Mouse (Mus musculus): ENCODE results near the gene Gm21294. TPM values are rescaled to one million over a fixed set of nuclear protein-coding genes. Genes with fewer than 3 reads are reported as not detected.
"Not testable (repeated sequence)": the region's sequence is repeated elsewhere in the genome, so short reads cannot be mapped to it uniquely, and the experiment has no call there.

Gene Gm21294
- total RNA-seq (2021), result not detected in 2 replicates
- long read RNA-seq, experiment 1, result 0 reads
- long read RNA-seq, experiment 2, result 0 reads

GRCm38 (mm10) chrY:89052506-89052905, at the start of gene Gm21294:
TSS of gene Gm21294 (plus strand) at chrY:89052806.
- not testable (repeated sequence) for DNase-seq

GRCm38 (mm10) chrY:89126246-89126645, 73.6 kb downstream of the Gm21294 start:
- DNase-seq, result peak; percentile 1
